Mouse (Mus musculus) lung, postnatal 25 days (tissue): ENCODE measurements around the gene Gcnt2.

Source experiments
- DNase-seq: peaks from one replicate; pipeline ENCODE4 v3.0.0; 2022; ENCODE audit warnings: low spot score

Gcnt2 gene

DNA sequence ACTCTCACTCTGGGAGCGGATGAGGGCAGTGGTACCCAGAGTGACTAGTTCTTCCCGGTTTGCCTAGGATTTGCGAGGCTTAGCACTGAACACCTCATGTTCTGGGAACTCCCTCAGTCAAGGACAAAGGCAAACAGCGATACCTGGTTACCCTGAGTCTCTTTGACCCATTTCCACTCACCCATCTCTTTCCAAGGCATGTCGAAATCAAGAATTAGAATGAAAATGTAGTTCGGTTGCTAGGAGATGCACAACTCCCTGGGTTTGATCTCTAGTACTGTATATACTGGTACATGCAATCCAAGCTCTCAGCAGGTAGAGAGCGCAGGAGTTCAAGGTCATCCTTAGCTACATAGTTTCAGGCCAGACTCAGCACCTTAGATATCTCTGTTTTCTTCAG lies 47.0 kb downstream of the Gcnt2 start:
- DNase-seq, result no peak

DNA sequence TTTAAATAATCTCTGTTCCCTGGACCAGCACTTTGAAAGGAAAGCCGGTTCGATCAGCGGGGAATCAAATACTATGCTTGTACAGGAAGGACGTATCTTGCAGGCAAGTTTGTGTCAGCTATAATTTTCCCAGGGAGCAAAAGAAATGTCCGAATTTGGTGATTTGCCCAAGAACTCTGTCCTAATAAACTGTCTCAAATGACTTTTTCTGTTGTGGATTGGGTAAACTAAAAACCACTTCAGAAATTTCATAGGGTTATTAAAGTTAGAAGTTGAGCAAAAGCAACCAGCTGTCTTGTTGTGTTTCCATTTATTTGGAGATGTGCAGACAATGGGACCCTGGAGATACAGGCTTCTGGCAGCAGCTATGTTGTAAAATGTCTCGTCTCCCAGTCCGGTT lies 47.7 kb downstream of the Gcnt2 start:
- DNase-seq, result no peak

DNA sequence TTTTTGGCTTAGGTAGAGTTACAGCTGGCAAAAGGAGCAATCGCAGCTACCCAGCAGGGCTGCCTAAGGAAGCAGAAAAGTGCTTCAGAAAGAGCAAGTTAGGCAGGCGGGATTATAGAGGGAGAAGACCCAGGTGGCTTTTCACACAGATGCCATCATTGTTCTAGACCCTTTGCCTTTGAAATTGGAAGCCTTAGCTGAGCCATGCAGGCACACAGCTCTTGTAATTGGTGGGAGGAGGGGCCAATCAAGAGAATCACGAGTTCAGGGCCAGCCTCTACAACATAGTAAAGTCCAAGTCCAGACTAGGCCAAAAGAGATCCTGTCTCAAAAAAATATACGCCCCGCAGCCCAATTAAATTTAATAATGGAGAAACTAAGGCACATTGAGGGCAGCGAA lies 48.5 kb downstream of the Gcnt2 start:
- DNase-seq, result no peak

DNA sequence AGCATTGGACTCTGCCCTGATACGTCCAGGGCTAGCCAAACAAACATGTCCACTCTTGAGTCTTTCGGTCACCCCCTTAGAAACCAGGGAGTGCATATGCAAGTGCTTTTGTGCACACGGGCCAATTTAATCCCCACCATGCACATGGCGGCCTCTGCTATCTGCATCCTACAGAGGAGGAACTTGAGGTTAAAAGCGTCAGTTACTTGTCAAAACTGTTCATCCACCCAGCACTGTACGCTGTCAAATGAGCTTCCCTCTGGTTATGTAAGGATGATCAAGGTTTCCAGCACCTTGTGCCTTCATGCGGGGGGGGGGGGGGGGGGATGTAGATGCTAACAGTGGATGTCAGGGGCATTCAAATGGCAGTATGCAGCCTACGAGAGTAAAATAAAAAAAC lies 49.5 kb downstream of the Gcnt2 start:
- no peak for DNase-seq

DNA sequence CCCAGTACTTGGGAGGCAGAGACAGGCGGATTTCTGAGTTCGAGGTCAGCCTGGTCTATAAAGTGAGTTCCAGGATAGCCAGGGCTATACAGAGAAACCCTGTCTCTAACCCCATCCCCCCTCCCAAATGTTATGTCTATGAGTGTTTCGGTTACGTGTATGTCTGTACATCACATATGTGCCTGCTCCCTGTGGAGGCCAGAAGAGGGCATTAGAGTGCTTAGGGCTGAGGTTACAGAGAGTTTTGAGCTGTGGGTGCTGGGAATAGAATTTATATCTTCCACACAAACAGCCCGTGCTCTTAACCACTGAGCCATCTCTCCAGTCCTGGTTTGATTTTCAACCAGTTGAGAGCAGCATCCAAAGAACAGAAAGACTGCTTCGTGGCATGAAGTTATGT lies 50.5 kb downstream of the Gcnt2 start:
- DNase-seq, result no peak

DNA sequence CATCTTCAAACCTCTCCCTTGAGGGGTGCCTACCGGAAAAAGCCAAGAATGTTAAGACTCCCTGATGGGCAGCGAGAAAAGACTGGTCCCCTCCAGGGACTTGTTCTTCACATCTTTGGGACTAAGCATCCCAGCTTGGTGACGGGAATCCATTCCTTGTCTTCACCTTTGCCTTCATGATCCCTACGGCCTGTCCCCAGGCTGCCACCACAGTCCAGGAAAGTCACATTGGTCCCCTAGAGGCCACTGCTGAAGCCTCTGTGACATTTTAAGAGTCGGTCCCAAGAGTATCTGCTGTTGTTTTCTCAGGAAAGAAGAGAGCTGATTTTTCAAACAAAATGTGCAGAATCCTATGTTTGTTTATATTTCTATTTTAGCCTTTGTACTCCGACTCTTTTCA lies 52.4 kb downstream of the Gcnt2 start:
- DNase-seq, result no peak

DNA sequence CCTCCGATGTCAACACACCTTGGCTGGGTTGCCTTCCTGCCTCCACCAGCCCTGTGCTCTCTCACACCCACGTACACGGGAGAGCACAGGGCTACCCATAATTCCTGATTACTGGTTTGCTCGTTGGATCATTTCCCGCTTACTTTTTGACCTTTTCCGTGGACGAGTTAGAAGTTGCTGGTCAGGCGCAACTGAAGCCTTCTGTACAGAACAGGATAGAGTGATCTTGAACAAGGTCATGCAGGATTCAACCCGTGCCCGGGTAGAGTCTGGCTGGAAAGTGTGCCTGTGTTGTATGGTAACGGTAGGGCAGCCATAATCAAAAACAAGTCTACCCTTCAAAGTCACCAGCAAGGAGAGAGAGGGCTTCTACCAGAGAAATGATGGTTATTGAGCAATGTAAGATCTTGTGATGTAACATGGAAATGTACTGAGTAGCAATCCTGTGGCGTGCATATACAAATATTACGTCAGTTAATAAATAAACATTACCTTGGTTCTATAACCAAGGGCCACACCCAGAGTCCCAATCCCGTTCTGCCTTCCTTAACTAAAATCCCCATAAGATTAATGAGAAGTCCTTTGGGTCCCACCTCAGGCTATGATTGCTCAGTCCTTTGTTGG lies 54.0 kb downstream of the Gcnt2 start:
- DNase-seq, result no peak

DNA sequence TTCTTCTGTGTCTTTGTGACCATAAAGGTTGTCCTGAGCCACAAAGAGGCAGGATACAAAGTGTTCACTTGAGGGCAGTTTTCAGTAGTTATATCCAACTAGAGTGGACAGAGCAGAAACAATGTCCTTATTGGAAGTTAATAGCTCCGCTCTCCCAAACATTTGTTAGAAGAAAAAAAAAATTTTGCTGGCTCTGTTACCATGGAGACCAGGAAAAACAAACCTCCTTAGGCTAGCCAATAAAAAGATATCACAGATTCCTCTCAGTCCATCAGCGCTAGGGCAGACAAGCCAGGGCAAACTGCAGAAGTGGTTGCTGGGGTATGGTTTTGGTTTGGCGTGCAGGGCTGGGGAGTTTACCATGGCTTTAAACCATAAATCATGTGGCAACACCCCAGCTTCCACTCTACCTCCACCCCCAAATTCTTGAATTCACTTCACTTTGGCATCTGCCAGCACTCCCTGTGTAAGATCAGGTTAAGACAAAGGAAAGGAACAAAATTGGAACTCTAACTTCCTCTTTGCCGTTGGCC lies 54.6 kb downstream of the Gcnt2 start:
- no peak for DNase-seq

DNA sequence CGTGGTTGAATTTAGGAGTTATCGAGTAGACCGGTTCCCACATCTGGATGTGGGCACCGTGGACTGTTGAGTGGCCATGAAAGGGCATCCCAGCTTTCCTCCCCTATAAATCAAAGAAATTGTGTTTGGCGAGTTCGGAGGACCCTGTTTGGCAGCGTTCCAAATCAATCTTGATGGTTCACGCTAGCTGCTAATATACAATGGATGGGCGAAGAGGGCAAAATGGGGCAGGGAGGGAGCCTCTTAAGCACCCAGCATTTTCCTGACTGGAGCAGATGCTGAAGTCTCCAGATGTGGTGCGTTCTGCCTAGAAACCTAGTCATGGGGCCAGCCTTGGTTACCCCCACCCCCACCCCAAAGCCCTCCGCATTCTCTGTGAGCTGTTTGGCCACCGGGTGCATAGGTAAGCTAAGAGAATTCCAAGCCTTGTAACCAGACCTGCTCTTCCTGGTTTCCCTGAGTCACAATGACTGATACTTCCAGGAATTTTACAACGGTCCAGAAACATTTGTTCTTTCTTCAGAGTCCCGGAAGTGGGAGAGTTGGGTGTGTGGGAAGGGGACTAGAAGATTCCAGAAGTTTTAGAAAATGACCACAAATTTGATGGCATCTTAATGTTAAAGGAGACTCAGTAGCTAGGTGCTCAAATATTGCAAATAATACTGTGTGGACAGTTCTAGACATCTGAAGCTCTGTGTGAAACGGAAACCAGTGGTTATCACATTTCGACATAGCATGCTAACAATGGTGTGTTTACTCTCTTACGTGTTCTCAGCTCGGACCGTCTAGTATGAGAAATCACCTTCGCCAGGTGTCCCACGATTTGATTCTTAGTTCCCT lies 57.0 kb downstream of the Gcnt2 start:
- no peak for DNase-seq

DNA sequence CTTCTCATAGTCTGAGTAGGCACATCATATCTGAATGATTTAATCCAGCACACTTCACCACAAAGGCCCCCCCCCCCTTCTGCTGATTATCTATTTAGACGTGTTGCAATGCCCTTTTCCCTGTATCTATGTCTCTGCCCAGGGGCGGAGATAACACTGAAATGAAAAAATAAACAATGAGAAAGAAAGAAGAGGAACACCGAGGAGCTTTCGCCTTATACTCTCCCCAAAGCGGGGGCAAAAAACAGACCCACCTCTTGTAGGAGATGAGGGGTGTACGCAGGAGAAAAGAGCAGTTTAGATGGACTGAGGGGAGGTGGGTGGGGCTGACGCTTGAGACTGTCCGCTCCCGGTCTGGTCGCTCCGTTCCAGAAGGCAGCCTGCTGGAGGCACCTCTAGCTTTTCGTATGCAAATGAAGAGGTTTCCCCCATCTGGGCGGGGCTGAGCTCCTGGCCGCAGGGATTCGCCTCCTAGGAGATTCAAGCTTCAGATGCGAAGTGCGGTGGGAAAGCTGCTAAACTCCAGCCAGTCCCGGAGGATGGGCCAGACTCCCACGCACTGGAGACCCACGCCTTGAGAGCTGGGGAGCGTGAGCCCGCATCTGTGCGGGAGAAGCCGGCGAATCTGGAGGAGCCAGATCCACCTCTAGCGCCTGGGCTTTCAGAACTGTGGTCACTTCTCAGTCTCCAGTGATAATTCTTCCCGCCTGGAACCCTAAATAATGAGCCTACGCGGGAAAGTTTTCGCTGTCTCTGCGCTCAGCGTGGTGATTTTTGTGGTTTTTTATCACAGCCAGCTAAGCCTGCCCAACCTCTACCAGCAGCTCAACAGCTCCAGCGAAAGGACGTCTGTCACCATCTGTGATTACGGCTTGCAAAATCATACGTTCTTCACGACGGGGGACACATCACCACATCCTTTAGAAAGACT lies 57.9 kb downstream of the Gcnt2 start:
- DNase-seq, result peak; percentile 76

DNA sequence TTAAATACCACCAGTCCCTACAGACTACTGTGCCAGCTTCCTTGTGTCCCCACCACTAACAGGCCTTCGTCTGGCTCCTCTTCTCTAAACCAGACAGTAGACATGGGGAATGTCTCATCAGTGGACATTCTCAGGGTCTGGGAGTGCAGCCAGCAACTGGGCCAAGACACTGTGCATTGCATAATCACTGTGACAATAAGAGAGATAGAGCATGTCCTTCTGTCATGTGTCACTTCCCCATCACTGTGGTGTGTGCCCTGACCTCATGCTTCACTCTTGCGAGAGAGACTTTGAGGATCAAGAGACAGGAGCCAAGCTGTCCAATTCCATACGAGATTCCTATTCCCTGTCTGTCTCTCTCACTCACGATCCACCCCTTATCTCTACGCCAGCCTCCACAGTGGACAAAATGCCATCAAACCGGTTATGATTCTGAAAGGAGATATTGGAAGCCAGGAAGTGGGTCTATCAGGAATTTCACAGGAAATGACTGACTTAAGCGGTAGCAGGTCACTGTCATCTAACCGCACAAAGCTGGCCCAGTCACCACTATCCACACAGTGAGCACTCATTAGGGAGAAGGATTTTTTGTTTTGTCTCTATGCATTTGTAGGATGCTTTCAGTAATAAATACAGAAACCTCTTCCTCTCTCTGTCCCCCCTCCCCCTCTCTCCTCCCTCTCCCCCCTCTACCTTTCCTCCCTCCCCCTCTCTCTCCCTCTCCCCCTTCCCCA lies 61.9 kb downstream of the Gcnt2 start:
- peak; percentile 86 for DNase-seq

DNA sequence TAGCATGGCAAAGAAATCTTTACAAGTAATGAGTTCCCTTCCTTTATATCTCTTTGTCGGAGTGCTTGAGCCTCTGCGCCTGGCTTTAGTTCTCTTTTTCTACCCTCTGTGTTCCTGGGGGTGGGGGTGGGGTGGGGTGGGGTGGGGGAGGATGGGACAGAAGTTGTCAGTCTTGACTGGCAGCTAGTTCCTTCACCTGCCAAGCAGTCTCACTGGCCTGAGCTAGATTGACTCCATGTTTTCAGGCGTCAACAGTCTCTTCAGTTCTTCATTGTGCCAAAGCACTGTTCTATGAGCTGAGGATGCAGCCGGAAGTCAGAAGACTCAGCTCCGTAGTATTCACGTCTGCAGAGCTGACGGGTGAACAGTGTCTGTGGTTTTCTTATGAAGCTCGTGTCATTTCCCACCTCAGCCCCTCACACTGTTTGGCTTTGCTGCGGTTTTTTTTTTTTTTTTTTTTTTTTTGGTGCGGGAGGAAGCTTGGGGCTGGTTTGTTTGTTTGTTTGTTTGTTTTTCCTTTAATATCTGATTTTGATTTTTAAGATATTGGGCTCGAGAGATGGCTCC lies 62.8 kb downstream of the Gcnt2 start:
- no peak for DNase-seq

DNA sequence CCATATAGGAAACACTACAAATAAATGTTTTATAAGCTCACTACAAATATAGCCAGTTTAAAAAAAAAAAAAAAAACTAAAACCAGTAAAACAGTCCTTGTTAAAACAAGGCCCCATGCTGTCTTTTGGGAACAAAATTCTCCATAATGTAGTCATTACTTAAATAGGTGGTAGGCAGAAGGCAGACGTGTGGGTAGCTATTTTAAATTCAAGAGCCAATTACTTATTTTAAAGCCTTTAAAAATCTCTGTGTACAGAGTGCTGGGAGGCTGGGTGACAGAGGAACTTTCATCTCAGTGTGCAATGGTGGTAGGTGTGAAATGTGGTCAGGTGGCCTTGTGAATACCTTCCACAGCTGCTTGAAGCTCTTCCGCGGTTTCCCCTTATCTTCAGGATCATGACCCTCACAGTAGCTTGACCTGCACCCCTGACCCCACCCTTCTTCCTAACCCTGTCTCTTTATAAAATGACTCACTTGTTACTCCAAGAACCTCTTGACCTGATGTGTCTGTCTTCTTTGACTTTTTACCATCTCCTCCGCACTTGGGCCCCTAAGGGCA lies 64.3 kb downstream of the Gcnt2 start:
- DNase-seq, result no peak

DNA sequence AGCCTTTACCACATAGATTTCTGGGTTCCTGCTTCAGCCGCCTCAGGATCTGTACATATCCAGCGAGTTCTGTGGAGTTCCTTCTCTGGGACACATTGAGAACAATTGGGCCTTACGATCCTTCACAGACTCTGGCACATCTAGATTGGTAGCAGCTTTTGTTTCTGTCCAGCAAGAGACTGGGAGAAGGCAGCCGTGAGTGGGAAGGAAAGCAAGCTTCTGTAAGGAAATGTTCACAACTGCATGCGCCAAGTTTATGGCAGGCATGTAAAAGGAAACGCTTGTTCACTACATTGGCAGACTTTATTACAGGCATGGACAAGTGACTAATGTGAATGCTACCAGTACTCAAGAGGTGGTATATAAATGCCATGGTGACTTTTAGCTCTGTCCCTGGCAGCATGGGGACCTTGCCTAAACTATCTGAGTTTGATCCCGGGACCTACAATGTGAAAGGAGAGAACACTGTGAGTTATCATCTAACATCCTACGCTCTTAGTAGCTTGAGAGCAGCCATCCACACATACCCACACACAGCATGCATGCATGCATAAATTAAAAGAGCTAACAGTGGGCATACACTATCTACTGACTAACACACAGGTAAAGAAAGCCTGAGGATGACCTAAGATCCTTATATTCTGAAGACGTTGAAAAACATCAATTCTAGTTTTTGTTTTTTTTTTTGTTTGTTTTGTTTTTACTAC lies 68.8 kb downstream of the Gcnt2 start:
- no peak for DNase-seq

DNA sequence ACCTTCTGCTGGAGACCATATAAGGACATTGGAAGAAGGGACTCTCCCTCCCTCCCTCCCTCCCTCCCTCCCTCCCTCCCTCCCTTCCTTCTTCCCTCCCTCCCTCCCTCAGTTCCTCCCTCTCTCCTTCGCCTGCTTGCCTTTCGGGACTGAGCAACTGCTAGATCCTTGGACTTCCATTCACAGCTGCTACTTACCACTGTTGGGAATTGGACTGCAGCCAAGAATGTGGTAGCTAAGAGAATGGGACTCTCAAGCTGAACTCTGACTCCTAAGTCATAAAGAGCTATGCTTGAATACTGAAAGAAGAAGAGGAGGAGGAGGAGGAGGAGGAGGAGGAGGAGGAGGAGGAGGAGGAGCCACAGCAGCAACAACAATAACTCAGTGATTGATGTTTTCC lies 72.3 kb downstream of the Gcnt2 start:
- DNase-seq, result peak; percentile 61

DNA sequence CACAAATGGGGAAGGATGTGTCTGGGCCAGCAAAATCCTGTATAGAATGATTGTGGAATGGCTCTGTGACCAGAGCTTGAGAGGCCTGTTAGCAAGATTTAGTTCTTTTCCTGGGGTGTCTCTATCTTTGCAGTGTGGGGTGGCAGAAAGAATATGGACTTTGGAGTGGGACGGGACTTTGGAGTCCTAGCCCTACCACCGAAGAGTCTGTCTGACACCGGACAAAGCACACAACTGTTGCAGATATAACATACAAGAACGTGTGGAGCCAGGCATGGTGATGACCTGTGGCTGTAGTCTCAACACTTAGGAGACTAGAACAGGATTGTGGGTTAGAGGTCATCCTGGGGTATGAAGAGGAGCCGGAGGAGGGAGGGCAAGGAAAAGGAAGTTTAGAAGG lies 73.0 kb downstream of the Gcnt2 start:
- DNase-seq, result no peak

DNA sequence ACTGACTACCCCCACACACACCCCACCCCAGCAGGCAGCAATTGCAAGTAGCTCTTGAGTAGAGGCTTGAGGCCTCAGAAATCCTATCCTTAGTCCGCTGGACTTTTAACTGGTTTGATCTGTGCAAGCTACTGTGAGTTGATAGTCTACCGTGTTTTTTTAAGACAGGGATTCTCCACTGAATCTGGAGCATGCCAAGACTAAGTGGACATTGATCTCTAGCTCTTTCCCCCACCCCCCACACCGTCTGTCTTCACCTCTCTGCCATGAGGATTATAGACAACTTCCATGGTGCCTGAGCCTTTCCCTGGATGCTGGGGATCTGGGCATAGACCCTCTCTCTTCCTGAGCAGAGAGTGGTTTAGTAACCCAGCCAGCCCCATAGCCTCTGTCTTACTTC lies 74.8 kb downstream of the Gcnt2 start:
- DNase-seq, result no peak

DNA sequence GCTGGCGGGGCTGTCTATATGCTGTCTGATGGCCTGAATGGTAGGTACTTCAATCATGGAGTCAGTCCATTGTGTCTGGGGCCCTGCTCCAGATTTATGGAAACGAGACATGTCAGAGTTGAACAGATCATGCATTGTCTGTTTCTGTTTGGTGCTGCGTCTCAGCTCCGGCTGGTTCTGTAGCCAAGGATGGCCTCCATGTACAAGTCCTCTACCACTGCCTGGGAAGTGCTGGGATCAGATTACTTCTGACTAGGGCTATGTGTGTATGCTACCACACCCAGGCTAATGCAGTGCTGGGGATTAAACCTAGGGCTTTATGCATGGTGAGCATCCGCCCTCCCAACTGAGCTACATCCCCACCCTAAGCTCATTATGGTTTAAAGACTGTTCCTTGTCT lies 78.0 kb downstream of the Gcnt2 start:
- no peak for DNase-seq

DNA sequence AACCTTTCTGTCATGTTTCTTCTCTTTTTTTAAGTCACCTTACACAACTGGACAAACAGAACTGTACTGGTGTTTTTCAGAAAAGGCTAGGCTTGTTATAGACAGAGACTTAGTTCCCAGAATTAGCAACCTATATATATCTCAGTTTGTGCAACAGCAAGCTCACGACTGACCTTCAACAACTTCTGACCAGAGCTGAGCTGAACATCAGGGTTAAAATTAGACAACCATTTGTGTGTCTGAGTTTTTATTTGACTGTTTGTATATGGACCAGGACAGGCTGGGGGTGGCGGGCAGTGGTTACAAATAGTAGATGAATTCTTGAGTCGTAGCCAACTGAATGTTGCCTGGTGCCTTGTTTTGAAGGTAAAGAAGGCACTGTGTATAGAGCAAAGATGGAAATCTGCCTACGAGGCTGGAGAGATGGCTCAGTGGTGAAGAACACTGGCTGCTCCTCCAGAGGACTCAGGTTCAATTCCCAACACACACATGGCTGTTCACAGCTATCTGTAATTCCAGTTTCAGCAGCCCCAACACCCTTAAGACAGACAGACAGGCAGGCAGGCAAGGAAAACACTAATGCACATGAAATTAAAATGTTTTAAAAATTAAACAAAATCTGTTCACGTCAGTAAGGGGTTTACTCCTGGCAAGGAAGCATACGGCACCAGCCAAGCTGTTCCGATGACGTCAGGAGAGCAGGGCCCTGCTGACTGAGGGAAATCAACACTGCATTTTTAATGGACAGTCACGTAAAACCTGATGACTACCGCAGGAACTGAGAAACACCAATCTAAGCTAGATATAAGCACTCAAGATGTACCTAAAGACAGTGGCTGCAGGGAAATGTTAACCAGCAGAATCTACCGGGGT lies 79.2 kb downstream of the Gcnt2 start:
- DNase-seq, result no peak

DNA sequence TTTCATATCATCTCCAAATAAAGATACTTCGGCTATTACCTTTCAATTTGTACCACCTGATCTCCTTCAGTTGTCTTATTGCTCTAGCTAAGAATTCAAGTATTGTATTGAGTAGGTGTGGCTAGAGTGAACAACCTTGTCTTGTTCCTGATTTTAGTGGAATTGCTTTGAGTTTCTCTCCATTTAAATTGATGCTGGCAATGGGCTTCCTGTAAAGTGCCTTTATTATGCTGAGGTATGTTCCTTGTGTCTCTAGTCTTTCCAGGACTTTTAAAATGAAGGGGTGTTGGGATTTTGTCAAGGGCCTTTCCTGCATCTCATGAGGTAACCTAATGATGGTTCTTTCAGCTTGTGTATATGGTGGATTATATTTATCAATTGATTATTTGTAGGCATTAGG lies 83.5 kb downstream of the Gcnt2 start:
- DNase-seq, result no peak
